Mouse (Mus musculus) thymus, postnatal 36 days (tissue): Measurements from ENCODE around the gene Akna.

Experiments used
- DNase-seq, 2 experiments: peaks; one replicate each; pipeline ENCODE4 v3.0.0; 2022; ENCODE audit warnings: mixed read lengths in 2 of 2

Gene Akna

DNA sequence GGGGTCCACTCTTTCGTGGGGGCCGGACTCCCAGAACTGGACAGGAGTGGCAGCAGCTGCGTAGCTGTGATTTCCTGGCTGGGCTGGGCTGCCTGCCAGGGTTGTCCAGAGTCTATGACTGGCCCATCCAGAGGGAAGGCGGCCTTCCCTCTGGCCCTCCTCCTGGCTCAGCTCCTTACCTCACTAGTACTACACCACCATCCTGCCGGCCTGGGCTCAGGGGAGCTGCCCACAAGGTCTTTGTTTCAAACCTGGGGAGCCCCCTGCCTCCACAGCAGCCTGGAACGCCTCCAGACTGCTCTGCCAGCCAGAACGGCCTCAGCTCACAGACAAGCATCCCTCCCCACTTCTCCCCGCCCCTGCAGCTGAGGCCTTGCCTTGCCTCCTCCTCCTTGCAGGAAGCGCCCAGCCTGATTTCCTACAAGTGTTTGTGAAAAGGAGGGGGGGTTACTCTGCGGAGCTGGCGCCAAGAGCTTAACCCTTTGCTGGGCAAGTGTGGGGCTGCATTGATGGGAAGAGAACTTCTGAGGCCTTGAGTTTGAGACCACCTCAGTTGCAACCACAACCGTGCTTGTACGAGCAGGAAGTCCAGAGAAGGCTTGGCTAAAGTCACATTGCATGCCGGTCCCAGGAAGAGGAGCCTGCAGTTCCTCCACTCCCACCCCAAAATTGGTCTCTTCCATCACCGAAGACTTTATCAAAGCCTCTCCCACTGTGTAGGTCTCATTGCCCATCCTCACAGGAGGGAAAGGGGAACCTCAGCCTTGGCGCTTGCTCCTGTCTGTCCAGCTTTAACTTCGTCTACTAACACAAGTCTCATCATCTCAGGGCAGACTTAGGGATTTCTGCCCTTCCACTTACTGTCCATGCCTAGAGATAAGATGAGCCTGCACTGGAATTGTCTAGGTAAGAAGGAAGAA, at the start of gene Akna:
TSS of gene Akna (minus strand) at position 315 of the 920 bp plus-strand sequence.
- DNase-seq = peak; percentile 83 to 90

DNA sequence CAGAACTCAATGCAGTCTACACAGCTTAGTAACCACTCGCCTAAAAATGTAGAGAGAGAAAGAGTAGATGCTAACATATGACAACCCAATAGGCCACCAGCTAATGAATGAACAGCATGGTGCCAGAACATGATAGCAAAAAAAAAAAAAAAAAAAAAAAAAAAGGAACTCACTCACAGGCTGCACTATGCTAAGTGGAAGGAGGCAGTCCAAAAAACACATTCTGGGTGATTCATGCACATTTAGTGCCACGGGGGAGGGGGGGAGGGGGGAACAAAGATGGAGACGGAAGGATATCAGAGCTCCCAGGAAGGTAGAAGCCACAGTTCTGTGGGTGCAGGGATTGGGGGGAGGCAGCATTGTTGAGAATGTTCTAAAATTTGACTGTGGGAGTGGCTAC, 49.4 kb upstream of the Akna start:
- no peak for DNase-seq

GRCm38 (mm10) chr4:63450551-63450950, 47.4 kb upstream of the Akna start:
- DNase-seq = no peak

DNA sequence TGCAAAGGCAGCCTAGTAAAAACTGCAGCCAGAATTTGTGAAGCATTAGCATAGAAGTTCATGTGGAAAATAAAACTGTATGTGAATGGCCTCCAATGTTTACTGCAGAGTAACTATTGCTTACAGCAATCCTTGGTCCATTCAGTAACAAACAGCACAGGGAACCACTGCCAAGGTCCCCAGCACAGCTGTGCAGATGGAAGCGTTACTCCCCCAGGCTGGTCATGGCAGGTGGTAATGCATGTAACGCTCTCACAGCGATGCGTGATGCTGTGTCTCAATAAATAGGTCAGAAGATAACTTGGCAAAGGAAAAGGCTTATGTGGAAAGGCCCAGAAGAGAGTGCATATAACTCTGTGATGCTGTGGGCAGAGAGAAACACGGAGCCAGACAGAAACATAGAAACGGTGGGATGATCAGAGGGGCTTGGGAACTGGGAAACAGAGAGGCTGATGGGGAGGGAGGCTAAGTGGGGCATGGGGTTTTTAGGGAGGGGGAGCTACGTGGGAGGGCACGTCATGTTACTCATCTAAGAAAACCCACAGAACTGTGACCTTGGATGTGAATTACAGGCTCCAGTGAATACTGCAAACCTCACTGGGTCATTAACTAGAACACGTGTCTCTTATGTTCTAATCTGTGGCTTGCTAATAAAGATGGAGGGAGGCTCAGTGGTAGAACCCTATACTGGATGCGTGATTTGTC, 41.4 kb upstream of the Akna start:
- no peak for DNase-seq

DNA sequence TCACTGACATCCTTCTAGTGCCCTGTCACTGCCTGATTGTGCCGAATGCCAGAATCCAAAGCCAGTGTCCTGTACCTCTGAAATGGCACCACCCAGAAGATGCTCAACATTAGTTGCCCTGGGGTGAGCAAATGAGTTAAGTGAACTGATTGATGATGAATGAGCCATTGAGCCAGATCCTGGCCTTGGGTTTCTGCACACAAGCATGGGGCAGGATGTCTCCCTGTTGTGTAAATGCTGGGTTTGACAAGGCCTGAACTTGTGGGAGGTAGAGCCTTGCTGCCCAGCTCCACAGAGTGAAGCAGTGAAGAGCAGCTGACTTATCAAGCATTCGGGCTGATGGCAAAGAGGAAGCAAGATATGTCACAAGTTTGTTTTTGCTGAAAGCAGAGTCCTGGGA, 39.9 kb upstream of the Akna start:
- DNase-seq = no peak

DNA sequence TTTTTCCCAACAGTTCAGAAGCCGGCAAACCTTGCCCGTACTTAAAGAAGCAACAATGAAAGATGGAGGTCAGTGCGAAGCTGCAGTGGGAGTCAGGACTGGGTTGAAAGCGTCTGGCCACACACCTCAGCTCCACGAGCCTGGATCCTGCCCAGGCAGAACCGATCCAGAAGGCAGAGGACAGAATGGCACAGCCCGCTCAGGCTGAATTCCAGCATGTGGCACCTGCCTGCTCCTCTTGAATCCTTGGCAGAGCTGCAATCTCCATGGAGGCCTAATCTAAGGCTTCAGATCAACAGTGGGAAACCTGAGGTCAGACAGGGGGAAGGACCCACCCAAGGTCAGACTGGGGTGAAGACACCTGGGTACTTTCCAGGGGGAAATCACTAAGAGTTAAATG, 38.5 kb upstream of the Akna start:
- DNase-seq = no peak

DNA sequence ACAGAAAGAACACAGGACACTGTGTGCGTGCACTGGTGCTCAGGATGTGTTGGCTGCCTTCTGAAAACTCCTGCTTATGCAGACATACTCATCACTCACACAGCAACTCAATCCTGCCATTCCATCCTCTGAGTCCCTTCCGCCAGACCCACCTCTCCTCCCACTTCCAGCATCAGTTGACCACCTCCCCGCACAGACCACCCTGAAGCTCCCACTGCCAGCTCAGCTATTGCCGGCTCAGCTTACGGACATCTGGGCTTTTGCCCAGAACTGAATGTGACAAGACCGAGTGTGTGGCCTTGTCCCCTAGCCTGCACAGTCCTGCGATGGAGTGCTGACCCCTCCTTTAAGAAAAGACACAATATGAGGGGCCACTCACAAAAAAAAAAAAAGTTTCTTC, 37.1 kb upstream of the Akna start:
- no peak for DNase-seq

GRCm38 (mm10) chr4:63437968-63438367, 34.8 kb upstream of the Akna start:
- DNase-seq = no peak

DNA sequence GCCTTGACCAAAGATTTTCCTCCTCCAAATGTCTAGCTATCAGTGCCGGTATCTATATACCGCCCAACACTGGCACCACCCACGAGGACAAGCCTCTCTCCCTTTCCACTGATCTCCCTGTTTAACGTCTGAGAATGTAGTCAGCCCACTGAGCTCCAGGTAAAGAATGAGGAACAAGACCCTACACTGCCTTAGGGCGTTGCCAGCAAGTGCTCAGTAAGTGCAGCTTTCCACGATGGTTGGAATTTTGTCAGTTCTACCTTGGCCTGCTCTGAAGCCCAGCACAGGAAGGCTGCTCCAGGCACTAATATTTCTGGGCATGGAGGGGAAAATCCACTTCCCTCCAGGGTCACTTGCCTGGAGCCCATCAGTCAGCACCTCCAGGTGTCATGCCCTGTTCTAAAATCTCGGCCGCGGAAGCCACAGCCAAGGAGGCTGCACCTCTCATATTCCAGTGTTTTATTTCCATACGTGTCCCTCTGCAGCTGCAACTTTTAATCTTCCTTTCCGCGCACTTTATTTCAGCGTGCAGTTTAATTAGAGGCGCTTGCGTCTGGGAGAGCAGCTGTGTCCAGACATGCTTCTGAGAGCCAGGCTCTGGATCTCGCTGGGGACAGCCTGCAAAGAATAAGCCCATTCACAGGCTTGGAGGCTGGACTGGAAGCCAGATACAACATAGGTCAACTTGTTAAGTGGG, 34.1 kb upstream of the Akna start:
- no peak for DNase-seq

GRCm38 (mm10) chr4:63435402-63435801, 32.2 kb upstream of the Akna start:
- DNase-seq = no peak

GRCm38 (mm10) chr4:63431098-63431497, 27.9 kb upstream of the Akna start:
- no peak for DNase-seq

DNA sequence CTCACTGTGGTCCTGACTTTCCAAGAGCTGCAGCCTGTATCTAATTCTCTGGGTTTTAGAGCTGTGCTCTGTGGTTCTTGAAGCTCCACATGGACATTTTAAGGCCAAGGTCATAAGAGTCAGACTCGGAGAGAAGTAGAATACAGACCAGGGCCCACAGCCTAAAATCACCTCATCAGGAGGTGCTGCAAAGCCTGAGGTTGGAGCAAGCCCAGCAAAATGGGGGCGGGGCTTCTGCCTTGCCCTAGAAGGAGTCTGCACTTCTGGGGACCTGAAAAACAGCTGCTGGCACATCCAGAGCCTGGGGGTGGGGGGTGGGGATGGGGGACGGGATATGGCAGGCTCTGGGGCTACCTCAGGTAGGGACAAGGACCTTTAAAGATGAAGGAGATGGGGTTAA, 27.2 kb upstream of the Akna start:
- DNase-seq = no peak

- no peak for DNase-seq
Measured at GRCm38 (mm10) chr4:63426308-63426707, 23.2 kb upstream of the Akna start.

- DNase-seq = no peak
Measured at GRCm38 (mm10) chr4:63423811-63424210, 20.7 kb upstream of the Akna start.

- DNase-seq = no peak
Measured at GRCm38 (mm10) chr4:63423231-63423630, 20.1 kb upstream of the Akna start.

DNA sequence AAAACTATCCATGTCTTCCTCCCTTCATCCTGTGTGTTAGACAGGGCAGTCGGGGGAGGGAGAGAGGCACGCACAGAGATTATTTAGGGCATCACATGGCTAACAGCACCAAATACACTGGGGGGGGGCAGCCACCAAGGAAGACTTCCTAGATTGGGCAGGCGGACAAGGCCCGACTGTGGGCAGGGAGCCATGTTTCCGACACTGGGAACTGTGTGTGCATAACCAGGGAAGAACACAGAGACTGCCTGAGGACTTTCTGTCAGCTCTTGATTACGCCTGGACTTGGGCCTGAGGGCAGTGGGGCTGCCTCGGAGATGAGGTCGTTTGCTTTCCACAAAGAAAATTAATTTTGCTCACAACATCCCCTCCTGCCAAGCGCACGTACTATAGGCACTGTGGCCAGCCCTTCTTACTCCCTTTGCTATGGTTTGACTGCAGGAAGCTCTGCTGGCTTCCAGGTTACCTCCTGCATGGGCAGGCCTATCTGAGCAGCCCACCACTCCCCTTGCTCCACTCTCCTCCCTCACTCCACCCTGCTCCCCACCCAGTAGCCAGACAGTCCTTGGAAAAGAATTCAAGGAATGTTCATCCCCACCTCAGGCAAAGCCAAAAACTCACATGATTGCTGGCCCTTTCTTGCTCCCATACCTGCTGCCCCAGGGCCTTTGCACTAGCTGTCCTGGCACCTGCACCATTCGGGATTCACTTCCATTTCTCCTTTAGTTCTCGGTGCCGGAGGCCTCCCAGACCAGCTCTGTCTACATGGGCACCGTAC, 17.2 kb upstream of the Akna start:
- no peak for DNase-seq

- peak in 1 of 2 experiments; percentile 27 for DNase-seq
Measured at GRCm38 (mm10) chr4:63418270-63418669, 15.1 kb upstream of the Akna start.

GRCm38 (mm10) chr4:63417318-63417957, 14.3 kb upstream of the Akna start:
- peak; percentile 71 to 76 for DNase-seq

DNA sequence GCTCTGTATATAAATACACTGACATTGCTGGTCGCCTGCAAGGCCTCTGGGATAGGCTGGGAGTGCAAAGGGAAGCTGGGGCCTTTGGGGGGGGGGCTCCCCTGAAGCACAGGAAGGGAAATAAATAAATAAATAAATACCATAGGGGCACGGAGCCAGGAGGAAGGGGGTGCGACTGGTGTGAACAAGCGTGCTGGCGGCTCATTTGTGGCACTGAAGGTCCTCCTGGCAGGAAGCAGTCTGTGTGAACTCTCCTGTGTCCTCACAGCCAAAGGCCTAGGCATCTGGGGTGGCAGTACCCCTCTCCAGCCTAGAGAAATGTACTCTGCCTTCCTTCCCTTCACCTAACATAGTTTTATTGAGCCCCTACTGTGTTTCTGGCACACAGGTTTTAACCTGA, 11.8 kb upstream of the Akna start:
- peak in 1 of 2 experiments; percentile 64 for DNase-seq

- DNase-seq = no peak
Measured at GRCm38 (mm10) chr4:63411222-63411621, 8.1 kb upstream of the Akna start.

DNA sequence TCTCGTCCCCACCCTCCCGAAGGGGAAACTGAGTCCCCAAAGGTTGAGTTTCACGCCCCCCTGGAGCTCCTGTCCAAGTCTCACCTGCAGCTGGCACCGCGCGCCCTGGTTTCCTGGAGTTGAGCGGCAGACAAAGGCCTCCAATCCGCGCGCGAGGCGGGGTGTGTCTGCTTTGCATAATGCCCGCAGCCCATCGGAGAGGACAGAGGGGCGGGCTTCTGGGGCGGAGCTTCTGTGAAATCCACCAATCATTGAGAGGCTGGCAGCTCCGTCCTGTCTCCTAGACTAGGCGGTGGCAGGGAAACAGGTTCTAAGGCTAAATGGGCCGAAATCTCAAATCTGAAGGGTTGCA, 7.4 kb upstream of the Akna start:
- DNase-seq = peak; percentile 96 to 97

- peak; percentile 74 to 83 for DNase-seq
Measured at GRCm38 (mm10) chr4:63409908-63410582, 6.9 kb upstream of the Akna start.
